Mouse (Mus musculus): Measurements from ENCODE around the gene Lrguk. TPM values are rescaled to one million over a fixed set of nuclear protein-coding genes. Genes with fewer than 3 reads are reported as not detected.

Gene Lrguk
- total RNA-seq (2021): under 1 TPM; 0.43 to 0.60 TPM
- long read RNA-seq, experiment 1, partial matches to known transcripts: 0 of 1 reads
- long read RNA-seq, experiment 1, other reads (novel, unspliced or antisense): 1 of 1 reads
- long read RNA-seq, experiment 2: 0 reads

- DNase-seq: peak; percentile 89 to 90
These were observed at the start of gene Lrguk for GRCm38 (mm10) chr6:34028933-34029745. Gene Lrguk, plus strand, starts transcription at chr6:34029448.

- no peak for DNase-seq
These were observed 46.5 kb upstream of the Lrguk start for GRCm38 (mm10) chr6:33982709-33983108.

GRCm38 (mm10) chr6:33987132-33987531 is 42.1 kb upstream of the Lrguk start:
- no peak for DNase-seq

GRCm38 (mm10) chr6:33992213-33993034 is 36.8 kb upstream of the Lrguk start:
- DNase-seq: no peak

GRCm38 (mm10) chr6:33993842-33994241 is 35.4 kb upstream of the Lrguk start:
- DNase-seq: no peak

GRCm38 (mm10) chr6:33998590-33998989 is 30.7 kb upstream of the Lrguk start:
- DNase-seq: no peak

GRCm38 (mm10) chr6:33999530-33999929 is 29.7 kb upstream of the Lrguk start:
- no peak for DNase-seq

GRCm38 (mm10) chr6:34000644-34001043 is 28.6 kb upstream of the Lrguk start:
- DNase-seq: no peak

GRCm38 (mm10) chr6:34003033-34003432 is 26.2 kb upstream of the Lrguk start:
- DNase-seq: no peak

- no peak for DNase-seq
These were observed 15.8 kb upstream of the Lrguk start for GRCm38 (mm10) chr6:34013469-34013868.

GRCm38 (mm10) chr6:34029746-34030027 is 439 bp downstream of the Lrguk start:
- no peak for DNase-seq

- no peak for DNase-seq
These were observed 4.8 kb downstream of the Lrguk start for GRCm38 (mm10) chr6:34034096-34034495.

GRCm38 (mm10) chr6:34034577-34035461 is 5.6 kb downstream of the Lrguk start:
- no peak for DNase-seq

GRCm38 (mm10) chr6:34040624-34041235 is 11.5 kb downstream of the Lrguk start:
- peak; percentile 73 to 78 for DNase-seq

GRCm38 (mm10) chr6:34041589-34042280 is 12.5 kb downstream of the Lrguk start:
- DNase-seq: no peak

GRCm38 (mm10) chr6:34044228-34044811 is 15.1 kb downstream of the Lrguk start:
- no peak for DNase-seq

- DNase-seq: no peak
These were observed 15.7 kb downstream of the Lrguk start for GRCm38 (mm10) chr6:34044846-34045540.

GRCm38 (mm10) chr6:34046551-34047186 is 17.4 kb downstream of the Lrguk start:
- DNase-seq: no peak

GRCm38 (mm10) chr6:34049433-34049832 is 20.2 kb downstream of the Lrguk start:
- no peak for DNase-seq

- no peak for DNase-seq
These were observed 30.5 kb downstream of the Lrguk start for GRCm38 (mm10) chr6:34059741-34060140.

Data from adrenal gland, postnatal 36 days (tissue).